Mouse (Mus musculus) forebrain, embryonic 11.5 days (tissue): ENCODE results near the gene Ttll8. TPM values are rescaled to one million over a fixed set of nuclear protein-coding genes. Genes with fewer than 3 reads are reported as not detected.

Source experiments
- ATAC-seq: fragments of 200-750 bp; cut with Nextera tagmentation; replicated peaks from 2 replicates; pipeline ENCODE4 v1.8.0; 2017; ENCODE audit warnings: moderate TSS enrichment; ENCODE audit not compliant: low FRiP score
- DNase-seq: peaks from one replicate; pipeline ENCODE4 v3.0.0-alpha.2; 2017; ENCODE audit warnings: low spot score
- H3K27ac ChIP-seq: fragments of 300-500 bp; sonication (generic); 2 replicates; pipeline ENCODE4 v1.5.1; 2014; ENCODE audit warnings: low read depth, low read length
- H3K27me3 ChIP-seq: fragments of 300-500 bp; sonication (generic); 2 replicates; pipeline ENCODE4 v1.6.1; 2014; ENCODE audit warnings: mild to moderate bottlenecking, low read length, mixed read lengths; ENCODE audit not compliant: control insufficient read depth, insufficient read depth
- H3K36me3 ChIP-seq: fragments of 300-500 bp; sonication (generic); 2 replicates; pipeline ENCODE4 v1.6.1; 2014; ENCODE audit warnings: mild to moderate bottlenecking, low read length, moderate library complexity, mixed read lengths; ENCODE audit not compliant: control insufficient read depth, insufficient read depth
- H3K4me1 ChIP-seq: fragments of 300-500 bp; sonication (generic); replicated peaks from 2 replicates; pipeline ENCODE4 v1.6.1; 2014; ENCODE audit warnings: low read length, mixed read lengths; ENCODE audit not compliant: control insufficient read depth, insufficient read depth
- H3K4me2 ChIP-seq: fragments of 300-500 bp; sonication (generic); 2 replicates; pipeline ENCODE4 v1.6.1; 2014; ENCODE audit warnings: low read depth, mild to moderate bottlenecking, low read length, moderate library complexity, mixed read lengths; ENCODE audit not compliant: severe bottlenecking
- H3K4me3 ChIP-seq: fragments of 300-500 bp; sonication (generic); 2 replicates; pipeline ENCODE4 v1.5.1; 2014; ENCODE audit warnings: low read depth, low read length
- H3K9ac ChIP-seq: fragments of 300-500 bp; sonication (generic); 2 replicates; pipeline ENCODE4 v1.6.1; 2014; ENCODE audit warnings: low read length
- H3K9me3 ChIP-seq: fragments of 300-500 bp; sonication (generic); 2 replicates; pipeline ENCODE4 v1.6.1; 2016; ENCODE audit warnings: low read length, mixed read lengths; ENCODE audit not compliant: control insufficient read depth
- whole genome bisulfite sequencing: fragments of 180-500 bp; shearing (Covaris S2); extraction: QIAGEN DNeasy Blood & Tissue Kit; methylation state at CpG from one replicate; pipeline ENCODE4 v1.1.7; 2014; 5-methylcytosine and 5-hydroxymethylcytosine counted together
- polyA plus RNA-seq: library from polyadenylated mRNA; unstranded; fragments of >200 nt; fragmentation: Nextera tagmentation; extraction: Ambion mirVana; gene quantifications from 2 replicates; pipeline ENCODE4 v1.2.1, GENCODE M21; 2014

Ttll8 gene
- polyA plus RNA-seq, 1 experiment from 2014 or later = 0.08 TPM

GRCm38 (mm10) chr15:88874477-88874876, 79.7 kb downstream of the Ttll8 start:
- no peak overlapping the region for H3K9ac ChIP-seq
- no peak overlapping the region for H3K27ac ChIP-seq
- no peak overlapping the region for H3K4me2 ChIP-seq
- 89% methylated on average over 6 of the region's 6 CpGs for WGBS
- DNase-seq = no peak
- H3K9me3 ChIP-seq = no peaks in the 10 kb centered on the region
- H3K4me1 ChIP-seq = no peaks in the 10 kb centered on the region
- no peaks in the 10 kb centered on the region for H3K36me3 ChIP-seq
- no peaks in the 10 kb centered on the region for H3K27me3 ChIP-seq
- H3K4me3 ChIP-seq = no peak overlapping the region
- ATAC-seq = no peak

DNA sequence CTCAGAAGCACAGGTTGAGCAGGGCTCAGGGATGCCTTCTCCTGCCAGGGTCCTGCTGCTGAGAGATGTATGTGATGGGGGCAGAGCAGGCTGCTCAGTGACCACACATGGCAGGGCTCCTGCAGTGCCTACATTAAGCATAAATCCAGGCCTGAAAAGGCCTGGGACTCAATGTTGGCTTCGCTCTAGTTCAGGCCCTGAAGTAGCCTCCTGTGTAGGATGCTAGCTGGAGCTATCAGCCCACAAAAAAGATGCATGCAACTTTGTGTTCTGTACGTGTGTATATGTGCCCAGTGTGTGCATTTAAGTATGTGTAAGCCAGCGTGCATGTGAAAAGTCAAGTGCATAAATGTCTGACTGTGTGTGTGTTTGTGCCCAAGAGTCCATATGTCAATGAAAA, 80.2 kb downstream of the Ttll8 start:
- Histone ChIP-seq H3K27ac (no peak overlapping the region), H3K9ac (no peak overlapping the region), H3K27me3 (no peaks in the 10 kb centered on the region), H3K4me3 (no peak overlapping the region), H3K9me3 (no peaks in the 10 kb centered on the region), H3K4me2 (no peak overlapping the region), H3K4me1 (no peaks in the 10 kb centered on the region), H3K36me3 (no peaks in the 10 kb centered on the region)
- 89% methylated on average over 3 of the region's 3 CpGs for WGBS
- ATAC-seq (no peak), DNase-seq (no peak)

DNA sequence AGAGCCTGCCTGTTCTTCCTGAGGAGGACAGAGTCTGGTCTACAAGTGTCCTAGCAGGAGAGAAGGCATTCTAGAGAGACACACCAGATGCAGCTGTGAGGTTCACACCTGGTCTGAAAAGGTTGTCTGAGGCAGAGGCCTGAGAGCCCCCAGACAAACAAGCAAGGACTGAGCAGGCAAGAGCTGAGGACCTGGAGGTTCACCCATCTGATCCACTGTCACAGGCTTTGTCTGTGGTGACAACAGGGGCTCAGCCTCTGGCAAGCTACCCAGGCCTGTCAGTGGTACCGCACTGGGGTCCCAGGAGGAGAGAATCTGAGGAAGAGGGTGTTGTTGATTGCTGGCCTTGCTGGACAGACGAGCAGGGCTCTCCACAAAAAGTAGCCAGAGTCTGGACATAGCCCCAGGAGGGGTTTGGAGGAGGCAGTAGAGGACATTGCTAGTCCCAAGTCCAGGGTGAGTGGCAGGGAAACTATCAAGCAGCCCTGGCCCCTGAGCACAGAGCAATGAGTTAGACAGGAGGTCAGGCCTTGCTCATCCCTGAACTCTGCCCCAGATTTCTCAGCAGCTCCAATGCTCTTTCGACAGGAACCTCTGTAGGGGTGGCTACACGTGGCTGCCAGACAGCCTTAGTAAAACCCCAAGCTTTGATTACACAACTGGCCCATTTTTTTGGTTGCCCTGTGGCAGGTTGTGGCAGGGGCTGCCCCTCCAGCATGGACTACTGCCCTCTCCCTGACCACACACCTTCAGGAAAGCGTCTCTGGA, 83.6 kb downstream of the Ttll8 start:
- Histone ChIP-seq H3K9me3 (no peaks in the 10 kb centered on the region), H3K27me3 (no peaks in the 10 kb centered on the region), H3K4me1 (no peaks in the 10 kb centered on the region), H3K4me2 (no peak overlapping the region), H3K27ac (no peak overlapping the region), H3K36me3 (peaks cover 2% of the 10 kb centered on the region; the same call in 1 of the 2 replicates), H3K4me3 (no peak overlapping the region), H3K9ac (no peak overlapping the region)
- DNase-seq = no peak
- ATAC-seq = no peak
- 81% methylated on average over 5 of the region's 5 CpGs for WGBS

- no peaks in the 10 kb centered on the region for H3K27me3 ChIP-seq
- H3K4me2 ChIP-seq = no peak overlapping the region
- H3K4me3 ChIP-seq = no peak overlapping the region
- H3K36me3 ChIP-seq = peaks cover 2% of the 10 kb centered on the region; the same call in 1 of the 2 replicates
- ATAC-seq = no peak
- no peak overlapping the region for H3K9ac ChIP-seq
- H3K9me3 ChIP-seq = no peaks in the 10 kb centered on the region
- H3K27ac ChIP-seq = no peak overlapping the region
- H3K4me1 ChIP-seq = peaks cover 12% of the 10 kb centered on the region
- DNase-seq = no peak
- 85% methylated on average over 6 of the region's 6 CpGs for WGBS
Observed at GRCm38 (mm10) chr15:88868024-88868742, 86.0 kb downstream of the Ttll8 start.

GRCm38 (mm10) chr15:88867368-88868023, 86.7 kb downstream of the Ttll8 start:
- Histone ChIP-seq H3K9ac (no peak overlapping the region), H3K9me3 (no peaks in the 10 kb centered on the region), H3K4me3 (no peak overlapping the region), H3K27ac (no peak overlapping the region), H3K36me3 (peaks cover 2% of the 10 kb centered on the region; the same call in 1 of the 2 replicates), H3K27me3 (no peaks in the 10 kb centered on the region), H3K4me1 (peaks cover 14% of the 10 kb centered on the region), H3K4me2 (no peak overlapping the region)
- DNase-seq (no peak), ATAC-seq (no peak)
- WGBS = 31% methylated on average over 5 of the region's 5 CpGs

DNA sequence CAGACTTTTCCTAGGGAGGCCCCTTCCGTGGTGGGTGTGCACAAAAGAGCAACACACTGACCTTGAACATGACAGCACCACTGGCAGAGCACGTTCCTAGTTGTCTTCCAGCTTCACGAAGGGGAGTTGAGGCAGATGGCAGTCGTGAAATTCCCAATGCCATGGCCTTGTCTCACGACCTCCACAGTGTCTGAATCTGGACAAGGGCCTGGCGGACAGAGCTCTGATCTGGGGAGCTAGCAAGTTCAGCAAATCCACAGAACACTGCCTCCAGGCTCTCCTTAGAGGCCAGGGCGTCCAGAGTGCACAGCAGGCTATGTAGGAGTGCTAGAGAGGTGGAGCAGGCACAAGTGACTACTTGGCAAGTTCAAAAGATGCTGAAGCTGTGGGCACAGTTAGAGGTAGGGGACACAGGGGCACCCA, 87.3 kb downstream of the Ttll8 start:
- ATAC-seq (no peak), DNase-seq (no peak)
- Histone ChIP-seq H3K27me3 (no peaks in the 10 kb centered on the region), H3K4me1 (peaks cover 14% of the 10 kb centered on the region), H3K36me3 (peaks cover 2% of the 10 kb centered on the region; the same call in 1 of the 2 replicates), H3K4me2 (no peak overlapping the region), H3K27ac (no peak overlapping the region), H3K9ac (no peak overlapping the region), H3K4me3 (no peak overlapping the region), H3K9me3 (no peaks in the 10 kb centered on the region)
- WGBS = 53% methylated on average over 7 of the region's 7 CpGs

DNA sequence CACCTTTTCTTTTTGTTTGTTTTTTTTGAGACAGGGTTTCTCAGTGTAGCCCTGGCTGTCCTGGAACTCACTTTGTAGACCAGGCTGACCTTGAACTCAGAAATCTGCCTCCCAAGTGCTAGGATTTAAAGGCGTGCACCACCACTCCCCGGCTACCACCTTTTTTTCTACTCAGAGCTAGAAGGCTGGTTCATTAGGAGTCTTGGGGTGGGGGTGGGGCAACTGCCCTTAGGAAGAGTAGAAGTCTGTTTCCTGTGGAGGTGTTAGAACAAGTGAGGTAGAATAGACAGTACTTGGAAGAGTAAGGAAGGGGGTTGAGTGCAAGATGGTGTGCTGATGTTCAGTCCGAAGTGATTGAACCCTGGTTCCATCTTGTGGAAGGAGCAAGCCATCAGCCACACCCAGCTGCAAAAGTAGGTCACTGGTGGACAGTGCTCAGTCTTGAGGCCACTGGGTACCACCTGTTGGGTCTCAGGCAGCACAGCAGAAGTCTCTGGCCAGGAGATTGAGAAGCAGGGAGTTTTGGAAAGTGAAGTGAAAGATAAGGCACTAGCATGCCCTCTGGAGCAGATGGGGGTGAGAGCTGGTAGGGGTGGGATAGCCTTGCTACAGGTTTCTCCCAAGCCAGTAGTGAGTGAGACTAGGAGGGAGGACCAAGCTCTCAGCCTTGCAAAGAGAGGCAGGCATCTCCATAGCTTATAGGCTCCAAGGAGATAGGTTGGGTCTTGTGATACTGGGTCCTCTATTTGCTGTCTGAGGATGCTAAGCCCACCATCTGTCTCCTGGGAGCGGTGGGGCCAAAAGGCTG, 88.1 kb downstream of the Ttll8 start:
- Histone ChIP-seq H3K4me1 (peaks cover 19% of the 10 kb centered on the region), H3K4me2 (no peak overlapping the region), H3K27ac (no peak overlapping the region), H3K9ac (no peak overlapping the region), H3K36me3 (peaks cover 2% of the 10 kb centered on the region; the same call in 1 of the 2 replicates), H3K4me3 (no peak overlapping the region), H3K27me3 (no peaks in the 10 kb centered on the region), H3K9me3 (no peaks in the 10 kb centered on the region)
- WGBS = 78% methylated on average over 4 of the region's 4 CpGs
- ATAC-seq (no peak), DNase-seq (no peak)

DNA sequence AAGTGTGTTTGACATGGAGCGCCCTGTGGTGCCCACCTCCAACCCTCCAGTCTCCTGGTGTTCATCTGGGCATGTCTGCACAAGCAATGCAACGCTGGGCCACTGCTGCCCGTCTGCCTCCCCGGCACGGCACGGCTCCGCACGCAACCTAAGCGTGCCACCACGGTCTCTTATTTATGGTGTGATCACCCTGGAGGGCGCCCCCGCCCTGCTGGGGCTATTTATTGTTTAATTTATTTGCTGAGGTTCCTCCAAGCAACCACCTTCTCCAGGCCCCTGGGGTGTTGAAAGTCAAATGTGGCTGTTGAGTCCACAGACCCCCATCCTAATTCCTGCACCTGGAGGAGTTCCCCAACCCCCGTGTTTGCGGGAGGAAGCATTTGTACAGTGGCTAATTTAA, 89.2 kb downstream of the Ttll8 start:
- 89% methylated on average over 14 of the region's 14 CpGs for WGBS
- no peak overlapping the region for H3K9ac ChIP-seq
- H3K27me3 ChIP-seq = no peaks in the 10 kb centered on the region
- no peak overlapping the region for H3K4me2 ChIP-seq
- ATAC-seq (no peak), DNase-seq (no peak)
- H3K4me3 ChIP-seq = no peak overlapping the region
- no peaks in the 10 kb centered on the region for H3K9me3 ChIP-seq
- H3K27ac ChIP-seq = no peak overlapping the region
- peaks cover 2% of the 10 kb centered on the region; the same call in 1 of the 2 replicates for H3K36me3 ChIP-seq
- peaks cover 19% of the 10 kb centered on the region for H3K4me1 ChIP-seq
